Mouse (Mus musculus) heart, embryonic 10.5 days (tissue): ENCODE results near the gene Nfib. TPM values are rescaled to one million over a fixed set of nuclear protein-coding genes. Genes with fewer than 3 reads are reported as not detected.
A peak's percentile ranks its signal among the peaks of the same experiment; 100 is the strongest.

Experiments used
- DNase-seq: peaks from one replicate; pipeline ENCODE4 v3.0.0-alpha.2; 2017; ENCODE audit warnings: low spot score
- H3K27ac ChIP-seq: fragments of 300-500 bp; sonication (generic); 2 replicates; pipeline ENCODE4 v1.5.1; 2016; ENCODE audit warnings: mild to moderate bottlenecking
- H3K27me3 ChIP-seq: fragments of 300-500 bp; sonication (generic); 2 replicates; pipeline ENCODE4 v1.6.1; 2016; ENCODE audit warnings: mild to moderate bottlenecking; ENCODE audit not compliant: poor library complexity, insufficient read depth, severe bottlenecking
- H3K36me3 ChIP-seq: fragments of 300-500 bp; sonication (generic); 2 replicates; pipeline ENCODE4 v1.6.1; 2016; ENCODE audit warnings: mild to moderate bottlenecking, moderate library complexity
- H3K4me1 ChIP-seq: fragments of 300-500 bp; sonication (generic); 2 replicates; pipeline ENCODE4 v1.6.1; 2016; ENCODE audit warnings: mild to moderate bottlenecking
- H3K4me3 ChIP-seq: fragments of 300-500 bp; sonication (generic); 2 replicates; pipeline ENCODE4 v1.5.1; 2016; ENCODE audit warnings: mild to moderate bottlenecking, moderate library complexity
- H3K9me3 ChIP-seq: fragments of 300-500 bp; sonication (generic); 2 replicates; pipeline ENCODE4 v1.6.1; 2016; ENCODE audit warnings: mild to moderate bottlenecking, moderate library complexity
- WGBS: fragments of 180-500 bp; shearing (Covaris S2); methylation state at CpG from one replicate; pipeline ENCODE4 v1.1.7; 2016; 5-methylcytosine and 5-hydroxymethylcytosine counted together
- polyA plus RNA-seq: library from polyadenylated mRNA; unstranded; fragments of >200 nt; fragmentation: Nextera tagmentation; extraction: Ambion mirVana; gene quantifications from 2 replicates; pipeline ENCODE4 v1.2.1, GENCODE M21; 2016

Gene Nfib
- polyA plus RNA-seq, 1 experiment from 2014 or later, result 38.1 TPM

DNA sequence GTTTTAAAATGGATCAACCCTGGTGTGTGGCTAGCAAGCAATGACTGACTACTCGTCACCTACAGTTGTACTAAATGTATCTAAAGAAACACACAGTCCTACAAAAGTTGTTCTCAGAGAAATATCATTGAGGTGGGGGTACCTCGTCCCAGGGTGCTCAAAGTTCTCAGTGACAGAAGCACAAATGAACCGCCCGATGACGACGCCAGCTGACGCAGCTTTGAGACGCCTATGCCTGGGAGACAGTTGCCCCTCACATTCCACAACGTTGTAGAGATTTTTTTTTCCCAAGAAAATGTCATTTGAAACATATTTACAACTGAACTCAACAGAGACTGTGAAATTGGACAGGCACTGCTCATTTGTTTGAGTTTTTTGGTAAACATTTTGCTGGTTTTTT is 414.9 kb downstream of the Nfib start:
- peaks cover 12% of the 10 kb centered on the region; the same call in 1 of the 2 replicates for H3K4me1 ChIP-seq
- peaks cover 11% of the 10 kb centered on the region for H3K36me3 ChIP-seq
- H3K4me3 ChIP-seq, result no peak overlapping the region
- no peak overlapping the region for H3K27ac ChIP-seq
- no peak for DNase-seq
- 86% methylated on average over 9 of the region's 9 CpGs for WGBS
- H3K27me3 ChIP-seq, result no peaks in the 10 kb centered on the region
- no peaks in the 10 kb centered on the region for H3K9me3 ChIP-seq

- no peak overlapping the region for H3K4me3 ChIP-seq
- H3K27me3 ChIP-seq, result no peaks in the 10 kb centered on the region
- H3K4me1 ChIP-seq, result peaks cover 12% of the 10 kb centered on the region; the same call in 1 of the 2 replicates
- H3K27ac ChIP-seq, result no peak overlapping the region
- WGBS, result 71% methylated on average over 7 of the region's 7 CpGs
- H3K9me3 ChIP-seq, result no peaks in the 10 kb centered on the region
- DNase-seq, result no peak
- peaks cover 7% of the 10 kb centered on the region; the same call in 1 of the 2 replicates for H3K36me3 ChIP-seq
Measured at GRCm38 (mm10) chr4:82289596-82289995, 416.0 kb downstream of the Nfib start.

DNA sequence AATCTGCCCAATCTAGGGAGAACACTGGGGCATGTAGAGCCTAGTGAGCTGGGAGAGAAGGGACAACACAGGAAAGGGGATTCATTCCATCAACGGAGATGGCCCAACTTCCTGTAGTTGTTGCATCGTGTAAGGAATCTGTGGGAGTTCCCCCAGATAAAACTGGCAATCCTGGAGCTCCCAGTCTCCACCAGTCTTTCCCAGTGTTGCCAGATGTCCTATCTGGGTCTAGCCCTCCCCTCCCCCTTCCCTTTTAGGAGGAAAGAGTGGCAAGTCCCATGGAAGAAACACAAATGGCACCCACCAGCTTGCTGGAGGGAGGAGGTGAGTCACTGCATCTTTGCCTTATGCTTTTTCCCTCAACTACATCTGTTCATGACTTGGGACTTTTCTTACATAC is 417.4 kb downstream of the Nfib start:
- 0 out of 2 replicates have a peak overlapping the region, but pooled peaks have one; percentile 47 for H3K27ac ChIP-seq
- peaks cover 8% of the 10 kb centered on the region; the same call in 1 of the 2 replicates for H3K4me1 ChIP-seq
- no peaks in the 10 kb centered on the region for H3K9me3 ChIP-seq
- 44% methylated on average over 2 of the region's 2 CpGs for WGBS
- no peak overlapping the region for H3K4me3 ChIP-seq
- no peaks in the 10 kb centered on the region for H3K27me3 ChIP-seq
- no peak for DNase-seq
- peaks cover 7% of the 10 kb centered on the region; the same call in 1 of the 2 replicates for H3K36me3 ChIP-seq

DNA sequence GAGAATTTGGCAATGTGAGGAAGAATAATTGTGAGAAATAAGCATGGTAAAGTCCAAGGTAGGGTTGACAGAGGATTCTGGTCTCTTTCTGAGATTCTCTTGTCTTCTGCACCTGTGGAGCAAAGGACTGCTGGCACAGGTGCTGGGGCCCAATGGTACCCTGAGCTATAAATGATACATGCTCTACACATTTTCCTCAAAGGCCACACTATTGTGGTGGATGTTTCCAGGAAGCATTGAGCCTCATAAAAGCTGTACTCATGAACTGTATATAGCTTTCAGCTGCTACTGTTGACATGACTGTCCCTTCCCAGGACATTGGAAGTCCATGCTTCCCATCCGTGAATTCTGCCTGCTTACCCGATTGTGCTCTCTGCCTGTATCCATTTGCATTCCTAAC is 418.1 kb downstream of the Nfib start:
- H3K4me3 ChIP-seq, result no peak overlapping the region
- H3K4me1 ChIP-seq, result peaks cover 8% of the 10 kb centered on the region; the same call in 1 of the 2 replicates
- H3K36me3 ChIP-seq, result peaks cover 7% of the 10 kb centered on the region; the same call in 1 of the 2 replicates
- H3K27ac ChIP-seq, result no peak overlapping the region
- DNase-seq, result no peak
- 86% methylated on average over 2 of the region's 2 CpGs for WGBS
- no peaks in the 10 kb centered on the region for H3K9me3 ChIP-seq
- H3K27me3 ChIP-seq, result no peaks in the 10 kb centered on the region

DNA sequence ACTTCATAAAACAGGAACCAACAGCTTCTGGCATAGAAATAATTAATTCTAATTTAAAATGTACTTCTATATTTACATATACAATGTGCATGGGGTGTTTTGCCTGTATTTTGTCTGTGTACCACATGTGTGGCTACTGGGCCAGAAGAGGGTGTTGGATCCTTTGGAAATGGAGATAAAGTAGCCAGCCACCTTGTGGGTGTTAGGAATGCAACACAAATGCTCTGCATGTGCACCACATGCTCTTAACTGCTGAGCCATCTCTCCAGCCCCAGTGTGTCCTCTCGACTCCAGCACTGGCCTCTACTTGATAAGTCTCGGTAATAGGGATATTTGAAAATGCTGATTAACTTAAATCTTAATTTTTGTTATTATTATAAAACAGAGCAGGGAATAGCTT is 418.6 kb downstream of the Nfib start:
- Histone ChIP-seq H3K27ac (no peak overlapping the region), H3K36me3 (peaks cover 7% of the 10 kb centered on the region; the same call in 1 of the 2 replicates), H3K4me1 (peaks cover 7% of the 10 kb centered on the region; the same call in 1 of the 2 replicates), H3K27me3 (no peaks in the 10 kb centered on the region), H3K9me3 (no peaks in the 10 kb centered on the region), H3K4me3 (no peak overlapping the region)
- WGBS, result 59% methylated on average over 2 of the region's 2 CpGs
- DNase-seq, result no peak

GRCm38 (mm10) chr4:82283536-82283935 is 422.0 kb downstream of the Nfib start:
- H3K27me3 ChIP-seq, result no peaks in the 10 kb centered on the region
- no peak overlapping the region for H3K27ac ChIP-seq
- DNase-seq, result no peak
- 0 out of 2 replicates have a peak, but pooled peaks cover 3% of the 10 kb centered on the region for H3K4me1 ChIP-seq
- WGBS, result 90% methylated on average over 6 of the region's 6 CpGs
- H3K4me3 ChIP-seq, result no peak overlapping the region
- peaks cover 2% of the 10 kb centered on the region; the same call in 1 of the 2 replicates for H3K36me3 ChIP-seq
- no peaks in the 10 kb centered on the region for H3K9me3 ChIP-seq

GRCm38 (mm10) chr4:82275996-82276395 is 429.6 kb downstream of the Nfib start:
- H3K27ac ChIP-seq, result 0 out of 2 replicates have a peak overlapping the region, but pooled peaks have one; percentile 29
- WGBS, result 73% methylated on average over 2 of the region's 2 CpGs
- H3K27me3 ChIP-seq, result no peaks in the 10 kb centered on the region

DNA sequence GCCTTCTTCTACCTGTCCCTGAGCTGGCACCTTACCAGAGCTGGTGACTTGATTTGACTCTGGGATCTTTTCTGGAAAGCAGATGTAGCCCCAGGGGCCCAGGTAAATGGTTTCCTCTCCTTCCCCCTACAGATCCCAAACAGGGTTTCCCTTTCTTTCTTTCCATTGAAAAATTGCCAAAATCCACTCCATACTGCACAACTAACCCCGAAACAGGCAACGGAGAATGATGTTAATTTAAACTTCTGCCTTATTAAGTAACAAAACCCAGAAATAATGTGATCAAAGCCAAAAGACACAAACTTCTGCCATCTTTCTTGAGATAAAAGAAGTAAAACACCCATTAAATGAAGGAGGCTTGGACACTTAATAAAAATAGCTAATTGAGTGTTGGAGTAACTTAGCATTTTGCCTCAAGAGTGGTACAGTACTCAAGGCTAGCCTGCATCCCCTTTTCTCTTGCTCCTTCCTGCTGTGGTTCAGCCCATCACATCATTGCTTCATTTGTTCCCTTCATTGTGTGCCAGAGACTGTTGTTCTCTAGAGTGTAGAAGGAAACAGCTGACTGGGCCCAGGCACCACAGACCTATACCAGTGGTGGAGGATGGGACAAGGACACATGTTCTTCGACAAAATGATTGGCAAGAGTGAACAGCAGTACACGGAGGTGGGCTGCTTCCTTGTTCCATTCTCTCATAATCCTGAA is 432.3 kb downstream of the Nfib start:
- DNase-seq, result no peak
- no peak overlapping the region for H3K4me3 ChIP-seq
- peaks cover 4% of the 10 kb centered on the region; the same call in 1 of the 2 replicates for H3K4me1 ChIP-seq
- H3K27me3 ChIP-seq, result no peaks in the 10 kb centered on the region
- H3K27ac ChIP-seq, result peak overlapping the region; percentile 50; the same call in 1 of the 2 replicates
- no peaks in the 10 kb centered on the region for H3K36me3 ChIP-seq
- no peaks in the 10 kb centered on the region for H3K9me3 ChIP-seq
- WGBS, result 82% methylated on average over 4 of the region's 4 CpGs

More at GRCm38 (mm10) chr4:82275996-82276395, 429.6 kb downstream of the Nfib start:
- no peak overlapping the region for H3K4me3 ChIP-seq
- H3K9me3 ChIP-seq, result no peaks in the 10 kb centered on the region
- DNase-seq, result no peak
- peaks cover 4% of the 10 kb centered on the region; the same call in 1 of the 2 replicates for H3K4me1 ChIP-seq
- no peaks in the 10 kb centered on the region for H3K36me3 ChIP-seq

DNA sequence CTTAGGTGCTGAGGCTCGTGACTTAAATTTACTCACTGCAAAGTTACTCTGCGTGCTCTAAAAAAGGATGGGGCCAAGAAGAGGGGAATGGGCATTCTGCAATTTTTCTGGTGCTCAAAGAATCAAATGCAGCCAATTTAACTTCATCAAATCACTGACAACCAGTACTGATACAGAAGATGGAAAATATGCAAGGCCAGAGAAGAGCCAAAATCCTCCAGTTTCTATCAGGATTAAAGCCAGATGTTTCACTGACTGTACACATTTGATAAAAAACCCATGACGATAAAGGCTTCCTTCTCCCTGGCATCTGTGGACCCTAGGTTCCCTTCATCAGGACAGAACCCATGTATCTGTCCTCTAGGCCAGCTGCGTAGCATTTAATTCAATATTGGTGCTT is 433.5 kb downstream of the Nfib start:
- no peaks in the 10 kb centered on the region for H3K27me3 ChIP-seq
- no peak for DNase-seq
- no peak overlapping the region for H3K4me3 ChIP-seq
- H3K9me3 ChIP-seq, result no peaks in the 10 kb centered on the region
- WGBS, result 75% methylated on average over 4 of the region's 4 CpGs
- peak overlapping the region; percentile 48; the same call in 1 of the 2 replicates for H3K27ac ChIP-seq
- no peaks in the 10 kb centered on the region for H3K36me3 ChIP-seq
- peaks cover 4% of the 10 kb centered on the region; the same call in 1 of the 2 replicates for H3K4me1 ChIP-seq

DNA sequence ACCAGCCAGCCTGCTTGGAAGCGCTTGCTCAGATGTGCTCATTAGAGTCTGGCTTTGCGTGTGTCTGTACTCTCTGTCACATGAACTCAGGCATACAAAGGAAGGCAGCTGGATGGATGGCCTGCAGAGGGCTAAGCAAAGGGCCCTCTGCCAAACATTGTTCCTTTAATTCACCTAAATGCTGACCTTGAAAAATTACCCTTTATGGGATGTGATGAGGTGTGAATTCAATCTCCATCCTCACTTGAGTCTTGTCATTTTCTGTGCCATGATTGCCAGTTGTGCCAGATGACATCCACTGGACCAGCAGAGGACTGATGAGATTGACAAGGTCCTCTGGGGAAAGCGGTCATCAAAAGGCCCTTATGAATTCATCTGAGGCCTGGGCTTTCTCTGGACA is 434.0 kb downstream of the Nfib start:
- H3K9me3 ChIP-seq, result no peaks in the 10 kb centered on the region
- no peaks in the 10 kb centered on the region for H3K27me3 ChIP-seq
- no peak overlapping the region for H3K4me3 ChIP-seq
- peak overlapping the region; percentile 29; the same call in 1 of the 2 replicates for H3K27ac ChIP-seq
- no peak for DNase-seq
- H3K4me1 ChIP-seq, result peaks cover 4% of the 10 kb centered on the region
- WGBS, result 84% methylated on average over 3 of the region's 3 CpGs
- H3K36me3 ChIP-seq, result no peaks in the 10 kb centered on the region

- Histone ChIP-seq H3K27ac (peak overlapping the region; percentile 57; the same call in 1 of the 2 replicates), H3K36me3 (no peaks in the 10 kb centered on the region), H3K27me3 (no peaks in the 10 kb centered on the region), H3K4me1 (peaks cover 18% of the 10 kb centered on the region), H3K9me3 (no peaks in the 10 kb centered on the region), H3K4me3 (no peak overlapping the region)
- 74% methylated on average over 14 of the region's 14 CpGs for WGBS
- DNase-seq, result no peak
Measured at GRCm38 (mm10) chr4:82267832-82268778, 437.4 kb downstream of the Nfib start.

DNA sequence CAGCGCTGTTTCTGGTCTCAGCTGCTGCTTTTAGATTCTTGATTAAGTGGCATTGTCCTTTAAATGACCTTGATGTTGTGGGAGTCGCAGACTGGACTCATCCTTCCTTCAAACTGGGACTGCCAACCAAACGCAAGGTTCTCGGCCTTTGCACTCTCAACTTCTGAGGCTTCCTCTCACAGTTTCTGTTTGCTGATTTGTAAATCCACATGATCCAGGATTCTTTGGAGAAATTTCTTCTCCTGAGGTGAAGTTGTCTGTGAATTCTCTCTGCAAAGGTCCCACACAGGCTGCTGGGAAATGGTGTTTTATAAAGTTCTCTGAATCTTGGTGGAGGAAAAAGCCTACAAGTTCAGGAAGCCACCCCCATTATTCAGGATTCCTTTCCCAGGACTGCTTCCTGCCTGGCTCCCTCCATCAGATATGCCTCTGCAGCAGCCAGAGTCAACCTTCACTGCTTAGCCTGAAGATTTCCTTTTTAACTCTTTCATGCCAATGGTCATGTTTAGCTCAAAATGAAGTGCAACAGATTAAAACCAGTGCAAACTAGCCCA is 439.4 kb downstream of the Nfib start:
- DNase-seq, result peak; percentile 75
- 18% methylated on average over 4 of the region's 4 CpGs for WGBS
- no peaks in the 10 kb centered on the region for H3K36me3 ChIP-seq
- peak overlapping the region; percentile 84 for H3K27ac ChIP-seq
- no peaks in the 10 kb centered on the region for H3K27me3 ChIP-seq
- no peak overlapping the region for H3K4me3 ChIP-seq
- peaks cover 14% of the 10 kb centered on the region for H3K4me1 ChIP-seq
- no peaks in the 10 kb centered on the region for H3K9me3 ChIP-seq
